Mouse (Mus musculus) erythroblast, embryonic 14.5 days (primary cell): ENCODE results near the gene Dcun1d1.

ENCODE experiments used
- GATA1 ChIP-seq: IDR thresholded peaks from 2 replicates; pipeline ENCODE4 v1.6.1; 2012; ENCODE audit warnings: low read length, inconsistent platforms, mixed read lengths
- TAL1 ChIP-seq: IDR thresholded peaks from 3 replicates; pipeline ENCODE4 v1.6.1; 2012; ENCODE audit warnings: low read length, inconsistent platforms, mixed read lengths

DNA sequence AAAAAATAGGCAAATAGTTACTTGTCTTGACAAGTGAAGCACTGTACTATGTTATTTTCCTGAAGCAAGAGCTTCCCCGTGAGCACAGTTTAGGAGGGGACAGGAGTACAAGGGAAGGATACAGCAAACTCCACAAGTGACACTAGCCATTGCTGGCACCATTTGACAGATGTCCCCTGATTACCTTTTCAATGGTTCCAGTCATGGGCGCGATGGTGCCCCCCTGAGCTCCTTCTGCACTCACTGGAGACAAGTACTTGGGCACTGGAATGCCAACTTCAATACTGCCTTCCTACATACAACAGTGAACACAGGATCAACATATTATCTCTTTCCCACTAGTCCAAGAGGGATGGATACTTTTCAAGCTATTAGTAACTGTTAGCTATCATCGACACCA, 26.2 kb upstream of the Dcun1d1 start:
- TF ChIP-seq GATA1 (no peak), TAL1 (no peak)
